Mouse (Mus musculus): ENCODE measurements at regions not wholly inside any gene's neighbourhood (a gene's known extent, or its start where the extent isn't known, plus 50 kb on each side); places are given as distances from the start of the nearest gene placed in this dataset.
A peak's percentile ranks its signal among the peaks of the same experiment; 100 is the strongest.

DNA sequence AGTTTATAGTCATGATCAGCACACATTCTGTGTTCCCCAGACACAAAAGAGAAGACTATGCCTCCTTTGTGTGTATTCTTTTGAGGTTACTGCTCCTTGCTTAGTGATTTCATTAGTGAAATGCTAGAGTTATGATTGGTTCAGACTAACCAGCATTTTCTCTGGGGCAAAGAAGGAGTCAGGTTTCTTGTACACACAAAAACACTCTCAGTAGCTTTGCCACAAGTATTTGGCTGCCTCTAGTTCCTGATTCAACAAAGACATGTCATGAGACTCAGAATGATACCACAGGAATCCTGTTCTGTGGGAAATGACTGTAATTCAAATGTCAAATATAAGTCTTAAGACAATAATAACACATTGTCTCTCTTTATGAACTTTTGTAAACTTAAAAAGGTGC lies 86.9 kb downstream of the Alx1 start:
- no peak for DNase-seq

DNA sequence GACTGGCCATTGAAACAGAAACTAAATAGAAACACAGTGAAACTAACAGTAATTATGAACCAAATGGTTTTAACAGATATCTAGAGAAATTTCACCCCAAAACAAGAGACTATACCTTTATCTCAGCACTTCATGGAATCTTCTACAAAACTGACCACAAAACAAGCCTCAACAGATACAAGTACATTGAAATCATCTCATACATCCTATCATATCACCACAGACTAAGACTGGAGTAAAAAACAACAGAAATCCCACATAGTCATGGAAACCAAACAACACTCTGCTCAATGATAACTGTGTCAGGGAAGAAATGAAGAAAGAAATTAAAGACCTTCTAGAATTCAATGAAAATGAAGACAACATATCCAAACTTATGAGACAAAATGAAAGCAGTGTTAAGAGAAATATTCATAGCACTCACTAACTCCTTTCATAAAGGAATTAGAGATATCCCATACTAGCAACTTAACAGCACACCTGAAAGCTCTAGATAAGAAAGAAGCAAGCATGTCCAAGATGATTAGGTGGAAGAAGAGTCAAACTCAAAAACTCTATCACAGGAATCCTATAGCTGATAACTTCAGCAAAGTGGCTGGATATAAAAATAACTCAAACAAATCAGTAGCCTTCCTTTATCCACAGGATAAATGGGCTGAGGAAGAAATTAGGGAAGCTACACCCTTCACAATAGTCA lies 89.0 kb downstream of the Alx1 start:
- no peak for DNase-seq

DNA sequence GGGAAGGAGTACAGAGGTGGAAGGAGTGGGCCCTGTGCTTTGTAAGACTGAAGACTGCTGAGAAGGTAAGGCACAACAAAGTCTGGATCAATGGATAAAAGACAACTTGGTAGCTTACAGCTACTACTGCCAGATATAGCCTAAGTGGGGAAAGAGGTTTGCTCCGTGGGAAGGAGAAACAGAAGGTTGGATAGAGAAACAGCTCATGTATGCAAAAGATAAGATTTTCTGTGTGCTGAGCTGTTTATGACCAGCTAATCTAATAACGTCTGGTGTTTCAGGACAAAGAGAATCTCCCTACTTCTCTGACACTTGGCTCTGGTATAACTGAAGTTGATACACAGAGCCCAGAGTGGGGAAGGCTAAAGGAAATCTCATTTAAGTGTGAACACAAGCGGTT lies 98.6 kb downstream of the Alx1 start:
- no peak for DNase-seq

DNA sequence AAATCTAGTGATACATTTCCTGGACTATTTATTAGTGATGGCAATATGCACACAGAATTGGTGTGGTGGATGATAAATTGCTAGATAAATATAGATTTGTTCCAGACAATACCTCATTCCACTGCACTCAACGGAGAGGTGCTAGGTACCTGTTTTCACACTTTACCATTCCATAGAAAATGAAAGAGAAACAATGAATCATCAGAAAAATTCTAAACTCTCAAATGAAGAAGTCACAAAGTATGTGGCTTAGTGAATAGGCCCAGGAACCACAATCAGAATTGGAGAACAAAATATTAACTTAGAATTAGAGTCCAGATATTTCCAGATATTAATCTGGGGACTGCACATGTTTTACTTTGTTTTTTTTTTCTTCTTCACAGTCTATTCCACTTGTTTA lies 101.4 kb downstream of the Alx1 start:
- DNase-seq = no peak

DNA sequence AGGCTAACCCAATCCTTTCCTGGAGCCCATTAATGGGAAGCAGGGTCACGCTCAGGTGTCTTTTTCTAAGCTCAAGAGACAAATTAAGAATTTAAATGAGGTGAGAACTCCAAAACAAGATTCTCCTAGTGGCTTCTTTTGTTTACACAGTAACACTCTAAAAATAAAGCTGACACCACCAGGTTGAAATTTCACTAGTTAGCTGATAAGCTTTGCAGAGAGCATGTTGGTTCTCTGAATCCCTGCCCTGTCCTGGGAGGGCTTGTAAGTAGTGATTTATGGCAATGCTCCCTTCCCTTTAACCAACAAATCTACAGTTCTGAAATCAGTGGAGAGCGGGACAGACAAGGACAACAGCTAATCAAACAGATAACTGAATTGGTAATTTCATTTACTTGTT lies 132.6 kb downstream of the Alx1 start:
- no peak for DNase-seq

DNA sequence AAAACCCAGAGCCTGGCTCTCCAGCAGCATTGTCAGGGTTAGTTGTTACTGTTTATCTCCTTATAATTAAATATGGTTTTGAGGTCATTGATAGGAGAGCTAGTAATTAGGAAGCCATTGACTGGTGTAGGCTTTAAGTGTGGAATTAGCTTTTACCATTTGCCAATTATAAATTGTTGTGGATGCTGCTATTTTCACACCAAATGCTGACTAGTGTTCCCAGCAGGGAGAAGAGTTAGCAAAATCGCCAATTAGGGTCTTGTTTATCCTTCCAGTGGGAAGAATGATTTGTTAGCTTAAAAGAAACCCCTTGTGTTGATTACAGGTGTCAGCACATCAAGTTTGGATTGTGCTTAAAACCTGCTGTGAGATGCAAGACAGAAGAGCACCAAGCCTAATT lies 134.1 kb downstream of the Alx1 start:
- no peak for DNase-seq

DNA sequence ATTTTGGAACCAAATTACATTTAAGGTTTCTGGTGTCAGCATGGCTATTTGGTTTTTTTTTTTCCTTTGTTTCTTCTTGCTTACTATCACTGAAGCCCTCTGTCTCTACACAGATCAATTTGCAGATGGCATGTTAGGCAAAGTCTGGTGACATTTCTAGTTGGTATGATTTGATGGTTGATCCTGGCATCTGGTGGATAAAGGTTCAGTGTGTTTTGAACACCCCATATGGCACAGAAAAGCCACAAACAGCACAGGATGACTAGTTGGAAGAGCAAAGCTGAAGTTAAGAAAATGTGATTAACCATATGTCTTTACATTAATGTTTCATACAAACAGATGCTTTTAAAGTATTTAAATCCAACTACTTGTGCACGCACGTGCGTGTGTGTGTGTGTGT lies 137.6 kb downstream of the Alx1 start:
- no peak for DNase-seq

DNA sequence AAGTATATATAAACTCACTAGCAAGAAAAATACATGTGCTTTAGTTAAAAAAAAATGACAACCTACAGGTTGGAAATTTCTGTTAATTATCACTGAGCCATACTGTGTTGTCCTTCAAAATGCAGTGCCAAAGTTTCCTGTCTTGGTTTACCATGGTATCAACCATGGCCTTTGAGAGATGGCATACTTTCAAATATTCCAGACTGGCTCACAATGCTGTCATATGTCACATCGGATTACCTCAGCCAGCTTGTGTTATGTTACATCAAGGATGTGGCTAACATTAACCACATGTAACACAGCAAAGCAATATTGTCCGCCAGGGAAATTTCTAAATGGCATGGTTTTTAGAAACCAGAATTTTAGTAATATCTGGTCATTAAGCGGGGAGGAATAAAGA lies 140.3 kb downstream of the Alx1 start:
- no peak for DNase-seq

DNA sequence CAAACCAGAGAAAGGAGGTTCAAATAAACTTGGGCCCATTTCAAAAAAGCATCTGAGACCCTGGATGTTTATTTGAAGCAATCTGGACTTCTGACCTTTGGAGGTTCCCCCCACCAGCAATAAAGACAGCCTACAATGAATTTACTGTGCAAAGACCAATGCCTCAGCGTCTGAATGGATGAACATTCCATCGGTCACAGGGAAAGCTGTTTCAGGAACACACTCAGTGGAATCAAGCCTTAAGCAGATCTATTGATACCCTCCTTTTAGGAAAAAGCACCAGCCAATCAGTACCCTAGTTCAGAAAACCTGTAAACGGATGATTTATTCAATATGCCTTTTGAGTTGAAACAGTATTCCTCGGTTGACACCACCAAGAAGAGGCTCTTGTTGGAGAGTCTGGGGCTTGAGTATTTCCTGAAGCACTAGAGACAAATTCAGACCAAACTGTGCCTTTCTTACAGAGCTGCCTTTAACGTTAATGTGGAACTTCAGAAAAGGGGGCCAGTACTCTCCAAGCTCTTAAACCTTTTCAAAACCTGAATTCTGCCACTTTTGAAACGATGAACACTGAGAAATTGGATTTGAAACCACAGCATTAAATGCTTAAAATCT lies 148.1 kb downstream of the Alx1 start:
- no peak for DNase-seq

DNA sequence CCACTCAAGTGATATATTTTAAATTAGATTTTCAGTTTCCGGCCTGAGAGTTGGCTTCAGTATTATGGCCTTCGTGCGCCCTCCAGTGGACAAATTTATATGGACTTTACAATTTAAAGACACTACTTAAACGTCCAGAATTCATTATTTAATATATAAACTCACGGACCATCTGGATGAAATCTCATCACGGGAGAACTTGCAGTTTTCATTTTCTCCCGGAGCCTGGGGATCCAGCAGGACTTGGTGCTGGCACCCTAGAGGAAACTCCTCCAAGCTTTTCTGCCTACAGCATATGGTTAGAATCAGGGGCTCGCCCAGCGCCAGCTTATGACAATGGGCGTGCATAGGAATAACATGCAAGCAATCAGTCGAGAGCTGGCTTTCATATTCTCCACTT lies 152.0 kb downstream of the Alx1 start:
- peak; percentile 43 for DNase-seq

DNA sequence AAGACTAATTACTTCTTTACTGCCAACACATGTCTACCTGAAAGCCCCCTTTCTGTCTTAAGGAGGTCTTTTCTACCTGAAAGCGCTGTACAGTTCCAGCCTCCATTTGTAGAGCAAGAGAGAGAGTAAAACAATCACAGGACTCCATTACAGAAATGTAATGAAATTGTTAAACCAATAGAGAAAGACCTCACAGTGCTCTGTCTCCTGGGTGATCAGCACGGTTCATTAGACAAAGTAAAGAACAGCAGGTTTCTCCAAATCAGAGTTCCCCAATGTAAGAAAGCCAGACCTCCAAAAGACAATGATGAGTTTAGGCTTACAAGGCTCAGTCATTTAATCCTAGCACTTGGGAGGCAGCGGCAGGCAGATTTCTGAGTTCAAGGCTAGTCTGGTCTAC lies 153.1 kb downstream of the Alx1 start:
- DNase-seq = no peak

DNA sequence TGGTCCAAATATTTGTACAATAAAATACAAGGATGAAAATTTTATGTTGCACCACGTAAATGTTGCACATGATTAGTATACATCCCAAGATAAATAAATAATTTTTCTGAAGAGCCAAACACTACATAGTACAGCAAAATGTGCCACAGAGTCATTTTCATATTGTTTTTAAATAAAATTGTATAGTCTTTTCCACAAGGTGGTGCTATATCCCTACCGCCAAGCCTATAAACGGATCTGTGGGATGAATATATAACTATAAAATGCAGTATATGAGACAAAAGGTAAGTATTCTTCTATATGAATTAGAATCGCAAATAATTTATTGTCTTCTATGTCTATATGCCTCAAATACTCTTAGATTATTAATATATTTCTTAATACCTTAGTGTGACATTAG lies 163.1 kb downstream of the Alx1 start:
- no peak for DNase-seq

DNA sequence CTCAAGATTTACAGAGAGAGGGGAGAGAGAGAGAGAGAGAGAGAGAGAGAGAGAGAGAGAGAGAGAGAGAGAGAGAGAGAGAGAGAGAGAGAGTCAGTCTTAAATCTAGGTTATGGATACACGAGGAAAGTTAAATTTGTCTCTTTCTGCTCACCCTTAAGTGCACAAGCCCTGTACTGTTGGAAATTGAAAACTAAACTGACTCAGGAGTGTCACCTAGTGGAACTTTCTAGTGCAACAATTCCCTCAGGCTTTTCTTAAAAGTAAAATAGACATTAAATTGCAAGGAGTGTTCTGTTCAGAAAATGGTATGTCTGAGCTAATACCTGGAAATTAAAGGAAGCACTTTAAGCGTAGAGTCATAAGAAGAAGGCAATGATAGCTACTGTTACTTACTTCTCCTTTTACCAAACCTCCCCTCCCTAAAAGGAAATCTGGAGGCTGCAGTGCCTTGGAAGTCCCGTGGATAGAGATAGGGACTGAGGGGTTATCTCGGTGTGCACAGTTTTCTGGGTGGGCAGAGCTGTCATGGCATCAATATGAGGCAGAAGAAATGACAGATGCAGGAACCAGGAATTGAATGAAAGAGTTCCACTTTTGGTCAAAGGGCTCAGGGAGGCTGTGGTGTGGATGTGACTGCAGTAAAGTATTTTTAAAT lies 193.3 kb downstream of the Alx1 start:
- no peak for DNase-seq

DNA sequence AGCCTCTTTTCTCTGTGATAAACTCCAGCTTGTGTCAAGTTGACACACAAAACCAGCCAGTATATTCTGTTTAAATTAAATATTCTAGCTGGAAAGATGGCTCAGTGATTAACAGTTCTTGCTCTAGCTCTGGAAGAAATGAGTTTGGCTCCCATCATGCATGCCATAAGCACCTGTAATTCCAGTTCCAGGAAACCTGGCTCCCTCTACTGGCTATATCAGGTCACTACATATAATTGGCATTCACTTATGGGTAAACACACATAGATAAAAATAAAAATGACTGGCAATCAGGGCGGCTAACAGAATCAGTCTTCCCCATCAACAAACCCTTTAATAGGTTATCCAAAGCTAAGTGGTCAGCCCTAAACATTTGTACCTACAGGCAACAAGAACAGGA lies 194.2 kb downstream of the Alx1 start:
- no peak for DNase-seq

DNA sequence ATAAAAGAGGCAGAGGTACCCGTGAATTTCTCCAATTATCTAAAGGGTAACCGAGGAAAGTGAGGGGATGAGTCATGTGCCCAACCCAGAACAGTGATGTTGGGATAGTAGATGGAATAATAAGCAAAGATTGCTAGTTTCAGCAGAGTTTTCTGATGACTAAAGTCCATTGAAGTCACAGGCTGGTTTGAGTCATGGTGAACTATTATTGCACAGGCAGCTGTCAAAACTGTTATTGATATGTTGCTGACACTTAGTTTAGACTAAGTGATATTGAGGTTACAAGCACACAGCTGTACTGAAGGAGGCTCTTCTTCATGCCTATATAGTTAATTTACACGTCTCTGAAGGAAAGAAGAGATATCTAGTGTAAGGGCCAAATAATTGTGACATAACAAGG lies 200.4 kb downstream of the Alx1 start:
- DNase-seq = no peak

DNA sequence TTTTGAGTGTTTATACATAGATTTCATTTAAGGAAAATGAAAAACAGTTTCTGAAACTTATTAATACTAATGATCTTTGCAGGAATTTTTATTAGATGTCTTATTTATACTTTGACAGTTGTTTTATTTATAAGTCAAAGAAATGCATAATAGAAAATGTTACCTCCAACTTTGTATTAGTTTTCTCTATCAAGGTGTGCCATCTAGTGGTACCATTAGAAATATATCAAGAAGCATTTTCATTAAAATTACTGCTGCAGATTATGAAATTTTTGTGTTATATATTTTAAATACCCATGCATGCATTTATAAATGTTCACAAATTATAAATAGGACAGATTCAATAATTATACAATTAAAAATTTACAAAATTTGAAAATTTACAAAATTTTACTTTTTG lies 206.6 kb downstream of the Alx1 start:
- no peak for DNase-seq

DNA sequence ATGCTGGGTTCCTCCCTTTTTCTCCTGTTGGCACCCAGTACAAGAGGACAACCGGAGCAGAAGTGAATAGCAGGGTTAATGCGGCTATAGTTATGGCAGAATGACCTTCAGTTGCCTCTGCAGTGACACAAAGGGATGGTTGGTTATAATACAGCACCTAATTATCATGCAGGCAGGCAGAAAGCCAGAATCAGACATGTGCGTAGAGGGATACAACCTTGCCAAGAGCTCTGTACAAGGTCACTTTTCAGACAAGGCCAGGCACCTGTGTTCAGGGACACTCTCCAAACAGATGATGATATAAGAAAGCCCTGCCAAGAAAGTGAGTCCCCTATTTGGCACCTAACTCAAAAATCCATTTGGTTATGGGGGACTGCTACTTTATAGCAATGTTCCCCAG lies 228.6 kb downstream of the Alx1 start:
- DNase-seq = no peak

DNA sequence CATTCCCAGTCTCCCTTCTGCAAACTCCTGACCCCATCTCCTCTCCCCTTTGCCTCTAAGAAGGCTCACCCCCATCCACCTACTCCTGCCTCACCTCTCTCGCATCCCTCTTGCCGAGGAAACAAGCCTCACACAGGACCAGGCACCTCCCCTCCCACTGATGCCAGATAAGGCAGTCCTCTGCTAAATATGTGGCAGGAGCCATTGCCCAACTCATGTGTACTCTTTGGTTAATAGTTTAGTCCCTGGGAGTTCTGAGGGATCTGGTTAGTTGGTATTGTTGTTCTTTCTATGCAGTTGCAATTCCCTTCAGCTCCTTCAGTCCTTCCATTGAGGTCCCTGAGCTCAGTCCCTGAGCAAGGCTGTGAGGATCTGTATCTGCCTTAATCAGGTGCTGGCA lies 250.8 kb downstream of the Alx1 start:
- DNase-seq = no peak

DNA sequence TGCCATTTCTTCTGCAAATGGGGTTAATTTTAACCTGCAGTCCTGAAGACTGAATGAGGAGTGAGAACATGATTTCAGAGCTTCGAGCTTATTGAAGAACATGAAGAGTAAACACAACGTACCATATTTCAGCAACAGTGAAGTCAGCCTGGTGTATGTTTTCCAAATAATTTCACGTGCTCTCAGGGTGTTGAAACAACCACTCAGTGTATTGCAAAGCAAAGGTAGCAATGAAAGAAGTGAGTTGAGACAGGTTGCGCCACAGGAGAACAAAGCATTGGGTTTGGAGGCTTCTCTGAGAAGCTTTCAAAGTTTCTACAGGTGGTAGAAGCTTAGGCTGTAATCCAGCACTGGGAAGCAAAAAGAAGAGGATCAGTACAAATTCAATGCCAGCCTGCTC lies 251.7 kb downstream of the Rassf9 start:
- no peak for DNase-seq

DNA sequence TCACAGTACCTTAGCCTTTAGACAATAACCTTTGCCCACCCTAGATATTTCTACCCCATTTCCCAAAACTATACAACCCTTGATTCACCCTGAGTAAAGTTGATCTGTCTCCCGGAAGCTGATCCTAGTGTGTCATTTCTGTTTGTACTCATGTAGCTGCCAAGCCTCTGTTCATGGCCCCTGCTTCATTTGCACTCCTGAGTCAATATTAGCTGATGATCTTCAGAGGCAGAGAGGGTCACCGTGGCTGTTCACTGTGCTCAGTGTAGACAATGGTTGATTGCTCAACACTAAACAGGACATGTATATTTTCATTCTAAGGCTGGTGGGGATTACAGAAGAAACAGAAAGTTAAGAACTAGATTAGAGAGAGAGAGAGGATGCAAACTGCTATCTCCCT lies 250.4 kb downstream of the Rassf9 start:
- DNase-seq = no peak

DNA sequence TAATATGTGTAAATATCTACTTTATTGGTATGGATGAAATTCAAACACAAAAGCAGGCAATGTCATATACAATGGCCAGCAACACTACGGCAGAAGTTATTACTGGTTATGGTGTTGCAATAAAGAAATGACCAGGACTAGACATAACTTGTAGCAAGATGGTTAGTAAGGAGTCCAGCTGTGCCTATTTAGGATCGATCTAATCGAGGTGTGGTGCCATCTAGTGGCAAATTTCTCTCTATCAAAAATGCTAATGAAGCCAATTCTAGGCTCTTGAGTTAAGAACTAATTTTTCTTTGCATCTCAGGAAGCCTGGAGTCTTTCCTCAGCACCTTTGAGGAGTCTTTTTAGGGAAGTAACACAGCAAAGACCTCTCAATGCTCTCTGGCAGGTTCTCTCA lies 223.2 kb downstream of the Rassf9 start:
- DNase-seq = peak; percentile 65

DNA sequence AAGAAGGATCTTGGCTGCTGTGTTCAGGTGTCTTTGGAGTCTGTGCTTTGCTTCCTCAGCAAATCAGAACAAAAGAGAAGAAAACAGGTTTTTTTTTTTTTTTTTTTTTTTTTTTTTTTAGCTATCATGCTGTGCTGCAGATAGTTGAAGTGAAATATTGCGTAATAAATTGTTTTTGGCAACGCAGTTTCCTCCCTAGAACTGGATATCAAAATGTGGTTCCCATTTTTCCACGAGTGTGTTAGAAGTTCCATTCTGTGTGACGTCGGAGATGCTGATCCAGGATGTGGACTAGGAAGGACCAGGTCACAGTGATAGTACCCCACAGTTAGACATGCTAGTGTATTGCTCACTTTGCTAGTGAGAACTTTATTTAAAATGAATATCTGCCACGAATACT lies 220.4 kb downstream of the Rassf9 start:
- DNase-seq = peak; percentile 36

DNA sequence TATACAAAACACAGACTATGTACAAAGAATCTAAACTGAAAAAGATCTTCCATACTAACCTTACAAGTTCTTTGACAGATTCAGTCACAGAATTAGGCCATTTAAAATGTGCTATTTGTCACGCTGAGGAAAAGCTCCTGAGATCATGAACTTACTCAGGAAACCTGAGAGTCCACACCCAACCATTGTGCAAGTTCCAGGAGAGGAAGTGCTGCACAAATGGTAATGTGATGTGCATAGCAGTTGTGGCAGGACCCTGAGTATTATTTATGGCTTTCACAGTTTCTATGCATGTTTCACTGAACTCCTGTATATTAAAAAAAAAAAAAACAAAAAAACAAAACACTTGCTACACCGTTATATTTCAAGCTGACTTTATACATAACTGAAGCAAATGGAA lies 200.2 kb downstream of the Rassf9 start:
- DNase-seq = peak; percentile 57

DNA sequence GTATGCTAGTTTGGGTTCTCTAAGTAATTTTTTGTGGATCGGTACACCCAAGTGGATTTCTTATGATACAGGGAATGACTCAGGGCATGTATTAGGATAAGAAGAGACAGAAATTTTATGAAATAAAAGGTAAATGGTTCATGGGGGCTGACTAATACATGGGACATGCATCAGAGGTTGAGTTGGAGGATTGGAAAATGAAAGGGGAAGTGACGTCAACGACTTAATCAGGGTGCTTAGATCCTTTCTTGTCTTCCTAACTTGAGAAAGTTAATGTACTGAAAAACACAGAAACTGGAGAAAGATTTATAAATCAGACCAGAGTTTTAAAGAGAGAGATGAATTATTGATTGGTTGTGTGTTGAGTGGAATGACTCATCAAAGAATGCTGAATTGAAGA lies 193.8 kb downstream of the Rassf9 start:
- no peak for DNase-seq

DNA sequence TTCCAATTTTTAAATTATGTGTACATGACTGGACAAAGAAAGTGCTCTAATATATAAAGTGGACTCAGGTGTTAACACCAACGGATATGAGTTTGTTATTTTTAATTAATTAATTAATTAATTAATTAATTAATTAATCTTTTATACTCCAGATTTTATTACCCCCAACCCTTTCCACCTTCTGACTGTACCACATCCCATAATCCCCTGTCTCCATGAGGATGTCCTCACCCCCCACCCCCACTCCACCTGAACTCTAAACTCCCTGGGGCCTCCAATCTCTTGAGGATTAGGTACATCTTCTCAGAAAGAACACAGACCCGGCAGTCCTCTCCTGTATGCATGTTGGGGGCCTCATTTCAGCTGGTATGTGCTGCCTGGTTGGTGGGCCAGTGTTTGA lies 182.8 kb downstream of the Rassf9 start:
- no peak for DNase-seq
